Mouse (Mus musculus): ENCODE measurements around the gene Mtus2.
A peak's percentile ranks its signal among the peaks of the same experiment; 100 is the strongest.

Gene Mtus2

GRCm38 (mm10) chr5:148041661-148042060 is 84.5 kb downstream of the Mtus2 start:
- no peak for DNase-seq (ENCODE audit: low read depth, low spot score)

GRCm38 (mm10) chr5:148048200-148048599 is 91.1 kb downstream of the Mtus2 start:
- DNase-seq (ENCODE audit: low read depth, low spot score), result no peak

- no peak for DNase-seq (ENCODE audit: low read depth, low spot score)
These were observed 92.2 kb downstream of the Mtus2 start for GRCm38 (mm10) chr5:148049304-148049703.

DNA sequence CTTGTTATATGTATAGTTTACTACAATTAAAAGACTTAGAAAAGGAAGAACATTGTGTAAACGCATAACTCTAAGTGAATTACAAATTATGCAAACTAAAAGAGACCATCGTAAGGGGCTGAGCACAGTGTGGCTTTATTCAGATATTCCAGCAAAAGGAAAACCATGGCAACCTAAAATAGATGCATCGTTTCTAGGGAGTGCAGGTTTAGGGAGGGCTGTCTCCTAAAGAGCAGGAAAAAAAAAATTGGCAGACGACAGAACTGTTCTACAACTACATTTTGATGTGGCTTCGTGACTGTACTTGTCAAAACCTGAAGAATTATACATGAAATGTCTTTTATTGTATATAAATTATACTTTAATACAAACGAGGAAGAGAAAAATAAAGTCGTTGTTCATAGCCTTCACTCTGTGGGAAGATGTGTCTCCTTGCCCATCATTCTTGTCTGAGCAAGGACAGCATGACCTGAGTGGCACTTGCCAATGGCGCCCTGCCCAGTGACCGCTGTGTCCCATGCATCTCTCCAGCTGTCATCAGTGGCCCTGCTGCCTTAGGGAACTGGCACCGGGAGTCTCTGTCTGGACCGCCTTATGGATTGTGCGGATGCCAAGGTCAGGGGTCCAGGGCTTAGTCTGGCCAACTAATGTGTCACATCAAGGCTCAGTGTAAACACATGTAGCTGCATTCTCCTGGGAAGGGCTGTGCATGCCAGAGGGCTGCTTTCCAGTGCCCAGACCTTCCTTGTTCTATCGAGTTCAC is 95.9 kb downstream of the Mtus2 start:
- DNase-seq (ENCODE audit: low read depth, low spot score), result no peak

DNA sequence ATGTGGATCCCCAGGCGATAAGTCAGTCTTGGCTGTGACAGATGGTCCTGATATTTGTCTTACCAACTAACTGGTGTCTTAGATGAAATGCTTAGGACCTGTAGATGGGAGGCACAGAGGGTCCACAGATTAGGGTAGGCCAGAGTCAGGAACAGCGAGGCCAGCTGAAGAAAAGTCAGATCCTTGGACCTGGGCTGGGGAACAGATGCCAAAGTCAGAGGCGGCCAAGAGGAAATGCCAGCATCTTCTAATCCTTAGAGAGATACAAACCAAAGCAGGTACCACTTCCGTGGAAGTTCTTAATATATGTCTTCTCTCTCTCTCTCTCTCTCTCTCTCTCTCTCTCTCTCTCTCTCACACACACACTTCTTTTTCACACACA is 96.5 kb downstream of the Mtus2 start:
- no peak for DNase-seq (ENCODE audit: low read depth, low spot score)

DNA sequence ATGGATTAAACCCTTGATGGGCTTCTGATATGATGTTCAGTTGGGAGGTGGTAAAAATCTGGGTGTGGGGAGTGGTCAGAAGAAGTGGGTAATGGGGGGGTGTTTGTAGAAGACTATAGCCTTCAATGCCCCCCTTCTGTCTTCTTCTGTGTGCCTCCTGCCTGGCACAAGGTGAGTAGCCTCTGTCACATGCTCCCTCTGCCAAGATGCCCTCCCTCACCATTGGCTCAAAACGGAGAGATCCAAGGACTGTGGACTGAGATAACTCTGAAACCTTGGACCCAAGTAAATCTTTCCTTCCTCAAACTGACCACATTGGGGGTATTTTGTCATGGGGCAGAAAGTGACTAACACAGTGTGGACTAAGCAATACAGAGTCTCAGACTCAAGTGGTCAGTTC is 99.7 kb downstream of the Mtus2 start:
- DNase-seq (ENCODE audit: low read depth, low spot score), result no peak

DNA sequence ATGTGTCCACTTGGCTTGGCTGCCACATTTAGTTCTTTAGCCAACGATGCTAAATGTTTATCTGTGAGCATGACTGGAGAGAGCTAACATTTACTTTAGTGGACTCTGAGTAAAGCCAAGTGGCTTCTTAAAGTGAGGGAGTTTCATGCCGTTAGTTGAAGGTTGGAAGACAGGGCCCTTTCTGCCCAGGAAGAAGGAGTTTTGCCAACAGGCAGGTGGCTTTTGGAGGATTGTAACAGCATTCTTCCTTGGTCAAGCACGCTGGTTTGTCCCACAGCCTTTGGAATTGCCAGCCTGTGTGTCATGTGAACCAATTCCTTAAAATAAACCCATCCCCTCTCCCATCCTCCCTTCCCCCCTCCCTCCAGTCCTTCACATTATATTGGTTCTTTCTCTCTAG is 100.3 kb downstream of the Mtus2 start:
- DNase-seq (ENCODE audit: low read depth, low spot score), result no peak

DNA sequence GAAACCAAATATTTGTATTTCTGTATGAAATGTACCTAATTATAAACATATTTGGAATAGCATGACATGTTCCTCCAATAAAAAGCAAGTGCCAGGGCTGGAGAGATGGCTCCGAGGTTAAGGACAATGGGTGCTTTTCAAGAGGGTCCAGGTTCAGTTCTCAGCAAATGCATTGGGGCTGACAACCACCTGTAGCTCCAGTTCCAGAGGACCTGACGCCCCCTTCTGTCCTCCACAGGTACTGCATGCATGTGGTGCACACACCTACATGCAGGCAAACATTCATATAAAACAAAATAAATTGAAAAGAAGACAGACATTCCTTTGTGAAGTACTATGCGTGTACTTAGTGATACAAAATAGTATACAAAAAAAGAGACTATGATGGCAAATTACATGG is 102.2 kb downstream of the Mtus2 start:
- no peak for DNase-seq (ENCODE audit: low read depth, low spot score)

DNA sequence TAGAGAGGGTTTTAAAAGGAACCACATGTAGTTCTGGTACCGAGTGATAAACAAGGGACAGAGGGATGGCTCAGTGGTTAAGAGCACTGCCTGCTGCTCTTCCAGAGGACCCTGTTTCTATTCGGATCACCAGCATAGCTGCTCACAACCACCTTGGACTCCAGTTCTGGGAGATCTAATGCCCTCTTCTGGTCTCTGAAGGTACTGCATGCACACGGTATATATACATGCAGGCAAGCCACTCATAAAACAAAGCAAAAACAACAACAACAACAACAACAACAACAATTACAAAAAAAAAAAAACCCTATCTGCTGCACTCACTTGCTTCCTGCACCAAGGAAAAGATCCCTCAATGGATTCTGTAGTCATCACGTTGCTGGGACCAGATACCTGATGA is 104.7 kb downstream of the Mtus2 start:
- no peak for DNase-seq (ENCODE audit: low read depth, low spot score)

DNA sequence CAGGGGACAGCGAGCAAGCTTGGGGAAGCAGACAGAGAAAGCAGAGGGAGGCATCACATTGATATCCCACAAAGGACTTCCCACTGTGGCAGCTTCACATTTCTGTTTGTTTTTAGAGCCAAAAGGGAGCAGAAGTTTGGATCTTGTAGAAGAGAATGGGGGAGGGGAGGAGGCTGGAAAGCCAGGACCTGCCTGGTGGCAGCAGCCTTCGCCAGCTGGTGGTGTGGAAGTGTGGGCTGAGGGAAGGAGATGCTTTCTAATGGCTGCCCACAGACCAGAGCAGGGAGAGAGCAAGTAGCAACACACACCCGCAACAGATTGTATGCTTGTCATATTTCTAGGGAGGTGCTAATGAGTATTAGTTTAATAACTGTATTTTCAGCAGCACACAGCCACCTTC is 106.6 kb downstream of the Mtus2 start:
- DNase-seq (ENCODE audit: low read depth, low spot score), result no peak

GRCm38 (mm10) chr5:148065251-148065650 is 108.1 kb downstream of the Mtus2 start:
- DNase-seq (ENCODE audit: low read depth, low spot score), result no peak

DNA sequence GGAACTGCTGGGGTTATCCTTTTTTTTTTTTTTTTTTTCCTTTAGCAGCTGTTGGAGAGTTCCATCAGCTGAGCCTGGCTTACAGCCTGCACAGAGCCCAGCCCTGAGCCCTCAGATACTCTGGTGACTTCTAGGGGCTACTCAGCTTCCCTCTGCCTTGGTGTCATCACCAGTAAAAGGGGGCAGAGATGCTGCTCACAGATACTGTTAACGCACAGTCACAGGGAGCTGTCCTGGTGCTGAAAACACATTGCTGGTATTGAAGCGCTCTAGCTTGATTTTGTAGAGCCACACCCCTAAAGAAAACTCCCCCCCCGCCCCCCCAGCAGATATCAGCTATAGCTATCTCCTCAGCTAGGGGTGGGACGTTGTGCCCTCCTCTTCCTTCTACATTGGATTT is 112.8 kb downstream of the Mtus2 start:
- DNase-seq (ENCODE audit: low read depth, low spot score), result peak; percentile 10

- peak; percentile 11 for DNase-seq (ENCODE audit: low read depth, low spot score)
These were observed 114.7 kb downstream of the Mtus2 start for GRCm38 (mm10) chr5:148071800-148072199.

- DNase-seq (ENCODE audit: low read depth, low spot score), result no peak
These were observed 116.3 kb downstream of the Mtus2 start for GRCm38 (mm10) chr5:148073461-148073860.

- no peak for DNase-seq (ENCODE audit: low read depth, low spot score)
These were observed 122.6 kb downstream of the Mtus2 start for GRCm38 (mm10) chr5:148079732-148080131.

- DNase-seq (ENCODE audit: low read depth, low spot score), result peak; percentile 15
These were observed 126.4 kb downstream of the Mtus2 start for GRCm38 (mm10) chr5:148083541-148083940.

DNA sequence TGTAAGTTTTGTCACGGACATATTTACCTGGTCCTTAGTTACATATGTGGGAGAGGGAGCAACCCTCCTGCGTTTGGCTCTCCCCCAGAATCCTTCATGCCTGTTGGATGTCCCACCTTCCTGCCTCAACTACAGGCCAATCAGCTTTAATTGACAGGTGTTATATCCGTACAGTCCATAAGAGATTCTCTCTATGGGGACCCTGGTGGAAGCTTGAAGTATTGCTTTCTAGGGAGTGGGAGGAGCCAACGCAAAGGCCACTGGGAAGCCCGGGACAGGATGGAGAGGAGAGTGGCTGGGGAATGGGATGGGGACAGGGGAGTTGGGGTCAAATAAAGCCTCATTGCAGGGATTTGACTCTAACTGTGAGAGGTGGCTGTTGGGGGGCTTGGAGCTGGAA is 127.6 kb downstream of the Mtus2 start:
- DNase-seq (ENCODE audit: low read depth, low spot score), result no peak

- DNase-seq (ENCODE audit: low read depth, low spot score), result no peak
These were observed 130.7 kb downstream of the Mtus2 start for GRCm38 (mm10) chr5:148087796-148088195.

DNA sequence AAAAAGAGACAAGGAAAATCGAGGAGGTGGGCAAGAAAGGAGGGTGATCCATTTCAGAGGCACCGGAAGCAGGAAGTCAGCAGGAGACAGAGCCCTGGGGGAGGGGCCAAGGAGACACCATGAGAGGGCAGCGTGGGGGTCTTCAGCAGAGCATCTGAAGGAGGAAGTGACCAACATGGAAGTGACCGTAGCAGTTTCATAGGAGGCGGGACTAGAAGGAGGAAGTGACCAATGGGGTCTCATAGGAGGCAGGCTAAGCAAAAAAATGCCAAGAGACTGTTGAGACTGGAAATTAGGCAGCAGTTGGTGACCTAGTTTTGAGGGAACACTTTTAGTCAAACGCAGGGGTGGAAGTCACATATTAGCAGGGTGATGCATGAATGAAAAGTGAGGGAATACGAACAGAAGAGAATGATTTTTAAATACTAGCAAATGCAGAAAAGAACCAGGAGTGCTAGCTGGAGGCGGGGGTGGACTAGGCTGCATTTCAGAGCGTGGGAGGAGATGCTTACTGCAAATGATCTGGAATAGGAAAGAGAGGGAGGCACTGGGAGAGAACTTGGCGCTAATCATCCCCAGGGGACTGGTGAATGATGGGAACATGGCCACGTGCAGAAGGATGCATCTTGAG is 133.2 kb downstream of the Mtus2 start:
- DNase-seq (ENCODE audit: low read depth, low spot score), result no peak

DNA sequence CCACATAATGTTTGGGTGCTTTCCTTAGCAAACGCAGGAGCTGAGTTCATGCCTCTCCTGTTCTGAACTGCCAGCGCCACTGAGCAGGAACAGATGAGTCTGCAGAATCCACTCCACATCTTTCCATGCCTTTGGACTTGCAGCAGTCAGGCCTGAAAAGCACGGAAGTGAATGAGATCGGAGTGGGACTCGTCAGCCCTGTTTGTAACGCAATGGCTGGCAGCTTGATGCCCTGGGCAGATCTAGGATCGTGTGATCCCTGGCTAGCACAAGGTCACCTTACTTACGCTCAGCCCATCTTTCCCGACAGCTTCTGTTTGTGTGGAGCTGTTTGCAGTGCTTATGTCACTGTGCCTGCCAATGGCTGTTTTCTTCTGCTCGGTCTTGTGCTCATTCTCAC is 137.5 kb downstream of the Mtus2 start:
- no peak for DNase-seq (ENCODE audit: low read depth, low spot score)

GRCm38 (mm10) chr5:148099356-148099755 is 142.2 kb downstream of the Mtus2 start:
- DNase-seq (ENCODE audit: low read depth, low spot score), result no peak

GRCm38 (mm10) chr5:148107324-148107723 is 150.2 kb downstream of the Mtus2 start:
- DNase-seq (ENCODE audit: low read depth, low spot score), result peak; percentile 27

- DNase-seq (ENCODE audit: low read depth, low spot score), result no peak
These were observed 150.8 kb downstream of the Mtus2 start for GRCm38 (mm10) chr5:148107890-148108289.
